Mouse (Mus musculus): Measurements from ENCODE around the gene Ccnl2.

The Ccnl2 gene

DNA sequence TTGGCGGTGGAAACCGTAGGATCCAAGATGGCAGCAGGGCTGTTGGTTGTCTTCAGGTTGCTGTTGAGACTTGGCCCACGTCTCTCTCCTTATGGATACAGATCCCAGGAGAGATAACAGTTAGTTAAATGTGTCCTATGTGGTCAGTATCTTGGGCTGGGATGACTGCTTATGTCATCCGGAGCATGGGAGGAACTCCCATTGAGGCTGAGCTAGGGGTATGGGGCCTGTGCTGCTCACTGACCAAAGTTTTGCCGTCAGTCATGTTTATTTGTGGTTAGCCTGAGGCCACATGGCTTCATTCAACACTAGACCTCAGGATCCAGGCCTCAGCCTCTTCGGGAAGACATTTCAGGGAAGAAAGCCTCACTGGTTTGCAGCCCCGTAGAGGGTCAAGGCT lies 59.1 kb downstream of the Ccnl2 start:
- peak; percentile 82 for DNase-seq

All from heart, adult 11 months (tissue).